Mouse (Mus musculus) lung, adult 2 months (tissue): ENCODE measurements at regions not wholly inside any gene's neighbourhood (a gene's known extent, or its start where the extent isn't known, plus 50 kb on each side); places are given as distances from the start of the nearest gene placed in this dataset.

Experiments used
- CTCF ChIP-seq: fragments of 200-500 bp; IDR thresholded peaks from 2 replicates; pipeline ENCODE4 v1.5.1; 2011; ENCODE audit warnings: mild to moderate bottlenecking, low read length, control low read depth; ENCODE audit not compliant: insufficient read depth
- POLR2A ChIP-seq: fragments of 200-500 bp; IDR thresholded peaks from 2 replicates; pipeline ENCODE4 v1.6.1; 2011; ENCODE audit warnings: low read depth, mild to moderate bottlenecking, control low read depth, low read length, borderline replicate concordance; ENCODE audit errors: extremely low read depth

DNA sequence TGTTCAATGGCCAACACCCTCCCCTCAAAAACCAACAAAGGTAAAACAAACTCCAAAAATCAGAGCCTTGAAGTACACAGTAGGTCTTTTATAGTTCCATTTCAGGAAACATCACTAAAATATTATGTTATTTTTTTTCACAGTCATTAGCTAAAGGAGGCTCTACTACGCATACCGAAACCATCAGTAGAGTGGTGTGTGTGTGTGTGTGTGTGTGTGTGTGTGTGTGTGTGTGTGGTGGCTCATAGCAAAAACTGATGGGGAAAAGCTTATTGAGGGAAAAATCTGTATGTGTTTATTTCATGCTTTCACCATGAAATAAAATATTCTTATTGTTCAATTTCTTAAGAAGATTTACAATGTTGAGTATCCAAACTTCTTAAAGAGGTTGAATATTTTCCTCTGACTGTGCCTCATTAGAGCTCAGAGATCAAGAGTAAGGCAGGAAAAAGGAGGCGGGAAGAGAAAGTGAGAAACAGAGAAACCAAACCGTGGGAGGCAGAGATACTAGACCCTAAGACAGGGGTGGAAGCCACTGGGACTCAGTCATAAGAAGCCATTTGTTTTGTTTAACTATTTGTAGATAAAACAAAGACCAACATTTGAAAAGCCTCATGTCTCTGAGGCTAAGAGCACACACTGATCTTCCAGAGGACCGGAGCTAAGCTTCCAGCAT lies 159.6 kb downstream of the Icos start:
- TF ChIP-seq CTCF (no peak), POLR2A (no peak)
